14 mouse cellular contexts compared by ENCODE assay signal in genomic region chr15:26639726-26640125, GRCm38 (mm10).
DNase-seq lines count a peak whose midpoint lies in the region; ATAC-seq and TF ChIP-seq lines count a peak whose summit lies in the region.
"Had no signal": no experiment of that assay in that cellular context is flagged by ENCODE, and none has a peak within 500 bp of the region (broad histone marks: within the 10 kb centered on the region; RNA-seq: fewer than 3 reads in every experiment).

No protein-coding gene starts in this region.

- no peak overlapping the region for H3K9ac ChIP-seq in heart, postnatal 0 days (replicated peaks; ENCODE audit: low read depth, low read length)
- H3K9ac ChIP-seq in heart, embryonic 11.5 days (ENCODE audit: low read depth, low read length), result no peak overlapping the region
- no peak overlapping the region for H3K9ac ChIP-seq in limb, embryonic 14.5 days (ENCODE audit: low read depth, low read length, severe bottlenecking)
- H3K9ac ChIP-seq: liver, embryonic 12.5 days; neural tube, embryonic 13.5 days had no signal

- H3K4me1 ChIP-seq in heart, postnatal 0 days (ENCODE audit: control insufficient read depth, insufficient read depth), result no peaks in the 10 kb centered on the region
- no peaks in the 10 kb centered on the region for H3K4me1 ChIP-seq in heart, embryonic 11.5 days (ENCODE audit: control insufficient read depth, insufficient read depth, low read length)
- H3K4me1 ChIP-seq in limb, embryonic 14.5 days (ENCODE audit: control insufficient read depth, insufficient read depth, low read length), result no peaks in the 10 kb centered on the region
- H3K4me1 ChIP-seq in limb, embryonic 10.5 days, result no peaks in the 10 kb centered on the region
- H3K4me1 ChIP-seq: forebrain, embryonic 10.5 days; liver, embryonic 12.5 days; midbrain, embryonic 10.5 days had no signal

- ATAC-seq in heart, postnatal 0 days (ENCODE audit: insufficient read depth, low read depth), result no peak
- ATAC-seq in heart, embryonic 11.5 days (replicated peaks; ENCODE audit: insufficient number of reproducible peaks, low FRiP score, low TSS enrichment), result no peak
- ATAC-seq in limb, embryonic 14.5 days (ENCODE audit: low FRiP score, low read depth), result no peak
- ATAC-seq: hindbrain, embryonic 16.5 days; liver, embryonic 12.5 days had no signal

- H3K36me3 ChIP-seq in heart, postnatal 0 days (replicated peaks; ENCODE audit: control insufficient read depth, insufficient read depth, low read length), result no peaks in the 10 kb centered on the region
- no peaks in the 10 kb centered on the region for H3K36me3 ChIP-seq in heart, embryonic 11.5 days (ENCODE audit: control insufficient read depth, insufficient read depth, low read length)
- no peaks in the 10 kb centered on the region for H3K36me3 ChIP-seq in limb, embryonic 14.5 days (ENCODE audit: control insufficient read depth, insufficient read depth, low read length)
- no peaks in the 10 kb centered on the region for H3K36me3 ChIP-seq in limb, embryonic 10.5 days
- H3K36me3 ChIP-seq: forebrain, embryonic 10.5 days; liver, embryonic 12.5 days; midbrain, embryonic 10.5 days; neural tube, embryonic 13.5 days had no signal

- no peak for TF ChIP-seq POLR2A in limb, embryonic 14.5 days (IDR thresholded peaks at IDR 0.05; ENCODE audit: borderline replicate concordance, extremely low read depth, insufficient read depth, insufficient read length)

- DNase-seq in heart, postnatal 0 days (ENCODE audit: low spot score), result peak; percentile 13
- peak; percentile 34 for DNase-seq in limb, embryonic 14.5 days (ENCODE audit: low spot score)
- no peak for DNase-seq in limb, embryonic 10.5 days (ENCODE audit: low spot score)
- DNase-seq in NIH3T3 (ENCODE audit: low read depth), result peak; percentile 5
- DNase-seq in embryo, embryonic 10.5 days (ENCODE audit: low spot score), result peak; percentile 32
- no peak for DNase-seq in thymus, adult 18-20 months
- DNase-seq: cerebellum, adult 9-11 months; right cerebral cortex, postnatal 4 days had no signal

- H3K9me3 ChIP-seq in heart, postnatal 0 days (replicated peaks; ENCODE audit: control insufficient read depth, low read length), result no peaks in the 10 kb centered on the region
- H3K9me3 ChIP-seq in heart, embryonic 11.5 days (replicated peaks; ENCODE audit: control insufficient read depth, low read length), result no peaks in the 10 kb centered on the region
- H3K9me3 ChIP-seq in limb, embryonic 14.5 days (ENCODE audit: control insufficient read depth, low read length), result no peaks in the 10 kb centered on the region
- no peaks in the 10 kb centered on the region for H3K9me3 ChIP-seq in limb, embryonic 10.5 days (replicated peaks)
- H3K9me3 ChIP-seq: forebrain, embryonic 10.5 days; liver, embryonic 12.5 days; midbrain, embryonic 10.5 days; neural tube, embryonic 13.5 days had no signal

- H3K4me2 ChIP-seq in heart, postnatal 0 days (ENCODE audit: low read depth, low read length), result no peak overlapping the region
- H3K4me2 ChIP-seq in heart, embryonic 11.5 days, result no peak overlapping the region
- H3K4me2 ChIP-seq in limb, embryonic 14.5 days (replicated peaks; ENCODE audit: low read depth, low read length, severe bottlenecking), result no peak overlapping the region
- H3K4me2 ChIP-seq: liver, embryonic 12.5 days; neural tube, embryonic 13.5 days had no signal

- TF ChIP-seq EP300 in heart, postnatal 0 days (IDR thresholded peaks at IDR 0.05; ENCODE audit: low read depth), result no peak

- TF ChIP-seq CTCF in heart, postnatal 0 days (IDR thresholded peaks at IDR 0.05; ENCODE audit: low read depth), result peak; percentile 37; the same call in 1 of the 2 replicates

- H3K27ac ChIP-seq in heart, postnatal 0 days (ENCODE audit: low read depth), result no peak overlapping the region; the same call in 1 of the 2 replicates
- H3K27ac ChIP-seq in heart, embryonic 11.5 days (ENCODE audit: low read depth, low read length), result no peak overlapping the region
- no peak overlapping the region for H3K27ac ChIP-seq in limb, embryonic 14.5 days (replicated peaks; ENCODE audit: low read depth, low read length)
- H3K27ac ChIP-seq in limb, embryonic 10.5 days, result no peak overlapping the region
- H3K27ac ChIP-seq: forebrain, embryonic 10.5 days; liver, embryonic 12.5 days; midbrain, embryonic 10.5 days; neural tube, embryonic 13.5 days had no signal

- 55% methylated on average over 7 of the region's 7 CpGs for WGBS in heart, postnatal 0 days
- 58% methylated on average over 7 of the region's 7 CpGs for WGBS in heart, embryonic 11.5 days (ENCODE audit: insufficient replicate concordance)
- WGBS in limb, embryonic 14.5 days, result 66% methylated on average over 7 of the region's 7 CpGs
- WGBS in limb, embryonic 10.5 days, result 72% methylated on average over 7 of the region's 7 CpGs

- H3K4me3 ChIP-seq in heart, postnatal 0 days (ENCODE audit: low read depth, low read length), result no peak overlapping the region
- no peak overlapping the region for H3K4me3 ChIP-seq in heart, embryonic 11.5 days (ENCODE audit: low read depth, low read length)
- H3K4me3 ChIP-seq in limb, embryonic 14.5 days (replicated peaks; ENCODE audit: low read length), result no peak overlapping the region
- no peak overlapping the region for H3K4me3 ChIP-seq in limb, embryonic 10.5 days
- H3K4me3 ChIP-seq: forebrain, embryonic 10.5 days; liver, embryonic 12.5 days; midbrain, embryonic 10.5 days; neural tube, embryonic 13.5 days had no signal

- no peaks in the 10 kb centered on the region for H3K27me3 ChIP-seq in heart, postnatal 0 days (ENCODE audit: control insufficient read depth, insufficient read depth, low read length)
- H3K27me3 ChIP-seq in heart, embryonic 11.5 days (ENCODE audit: control insufficient read depth, insufficient read depth, low read length), result no peaks in the 10 kb centered on the region
- H3K27me3 ChIP-seq in limb, embryonic 14.5 days (ENCODE audit: control insufficient read depth, insufficient read depth, low read length), result no peaks in the 10 kb centered on the region
- no peaks in the 10 kb centered on the region for H3K27me3 ChIP-seq in limb, embryonic 10.5 days (ENCODE audit: low read depth, poor library complexity, severe bottlenecking)
- H3K27me3 ChIP-seq: liver, embryonic 12.5 days; neural tube, embryonic 13.5 days had no signal

Comparison
In these comparisons a context has a peak if more than half of its experiments do, and no peak if none do; other contexts are left out.
1. DNase-seq: peak in heart, postnatal 0 days (single experiment), limb, embryonic 14.5 days (single experiment), NIH3T3 (single experiment) and embryo, embryonic 10.5 days (single experiment); none in limb, embryonic 10.5 days (single experiment) and thymus, adult 18-20 months (0 of 2).